Mouse (Mus musculus): ENCODE measurements around the gene Ywhag.

DNA sequence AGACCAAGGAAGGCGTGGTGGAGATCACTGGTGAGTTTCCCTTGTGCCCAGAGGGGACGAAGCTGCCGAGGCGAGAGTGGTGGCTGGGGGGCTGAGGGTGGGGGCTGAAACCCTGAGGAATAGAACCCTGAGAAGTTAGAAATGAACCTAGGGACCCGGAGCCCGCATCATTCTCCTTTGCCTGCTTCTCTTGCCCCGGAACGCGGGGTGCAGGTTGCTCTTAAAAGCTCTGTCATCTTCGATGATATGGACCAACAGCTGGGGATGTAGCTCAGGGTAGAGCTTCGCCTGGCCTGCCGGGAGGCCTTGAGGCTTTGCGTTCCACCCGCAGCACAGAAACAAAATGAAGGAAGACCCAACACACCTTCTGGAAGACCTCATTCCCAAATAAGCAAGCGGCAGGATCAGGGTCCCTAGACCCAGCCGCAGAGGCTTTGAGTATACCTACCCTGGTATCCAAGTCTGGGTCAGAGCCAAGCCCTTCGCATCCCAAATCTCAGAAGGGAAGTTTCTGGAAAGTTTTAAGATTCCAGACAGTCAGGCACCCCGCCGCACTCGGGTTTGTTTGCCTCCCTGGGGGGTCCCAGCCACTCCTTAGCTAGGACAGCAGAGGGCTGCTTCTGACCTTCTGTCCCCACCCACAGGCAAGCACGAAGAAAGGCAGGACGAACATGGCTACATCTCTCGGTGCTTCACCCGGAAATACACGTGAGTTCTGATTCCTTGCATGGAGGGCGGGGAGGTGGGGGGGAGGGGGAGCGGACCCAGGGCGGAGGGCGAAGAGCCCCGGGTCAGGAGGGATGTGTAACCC, 45.8 kb downstream of the Ywhag start:
- TF ChIP-seq POLR2A (IDR thresholded peaks at IDR 0.05; ENCODE audit: borderline replicate concordance, insufficient read depth, low read length) (no peak), CTCF (IDR thresholded peaks at IDR 0.05; ENCODE audit: borderline replicate concordance, insufficient read depth, low read depth, low read length) (no peak)
